Mouse (Mus musculus) C2C12 (cell line): ENCODE measurements around the gene Cenpe. TPM values are rescaled to one million over a fixed set of nuclear protein-coding genes. Genes with fewer than 3 reads are reported as not detected.

Source experiments
- H3K27me3 ChIP-seq: one replicate; pipeline ENCODE4 v1.6.1; 2011; ENCODE audit not compliant: control insufficient read depth, insufficient read depth, insufficient read length
- H3K36me3 ChIP-seq: one replicate; pipeline ENCODE4 v1.6.1; 2011; ENCODE audit not compliant: control insufficient read depth, insufficient read depth
- H3K4me3 ChIP-seq: one replicate; pipeline ENCODE4 v1.5.1; 2011; ENCODE audit warnings: mild to moderate bottlenecking, control low read depth; ENCODE audit not compliant: poor library complexity, insufficient read depth, severe bottlenecking
- H3K79me2 ChIP-seq: one replicate; pipeline ENCODE4 v1.6.1; 2011; ENCODE audit not compliant: control insufficient read depth, insufficient read depth
- H3K79me3 ChIP-seq: one replicate; pipeline ENCODE4 v1.6.1; 2011; ENCODE audit warnings: low read depth, control low read depth
- H3ac ChIP-seq: one replicate; pipeline ENCODE3; 2011; ENCODE audit warnings: low read depth; ENCODE audit not compliant: control insufficient read depth, insufficient read length
- CEBPB ChIP-seq: IDR thresholded peaks from one replicate; pipeline ENCODE4 v1.6.1; 2011; ENCODE audit warnings: low read depth, mild to moderate bottlenecking, control low read depth, moderate library complexity
- CTCF ChIP-seq: IDR thresholded peaks from one replicate; pipeline ENCODE4 v1.5.1; 2011; ENCODE audit not compliant: control insufficient read depth, insufficient read depth, insufficient read length
- FOSL1 ChIP-seq: IDR thresholded peaks from one replicate; pipeline ENCODE4 v1.8.0; 2011; ENCODE audit warnings: mild to moderate bottlenecking, low read length; ENCODE audit not compliant: poor library complexity, insufficient read depth, severe bottlenecking
- MAX ChIP-seq: IDR thresholded peaks from one replicate; pipeline ENCODE4 v1.6.1; 2011; ENCODE audit warnings: mild to moderate bottlenecking, control low read depth
- MYOD1 ChIP-seq: IDR thresholded peaks from one replicate; pipeline ENCODE4 v1.6.1; 2011; ENCODE audit warnings: low read depth; ENCODE audit not compliant: control insufficient read depth, insufficient read length
- MYOG ChIP-seq: IDR thresholded peaks from one replicate; pipeline ENCODE4 v1.6.1; 2011; ENCODE audit not compliant: control insufficient read depth, insufficient read length; ENCODE audit errors: extremely low read depth
- USF1 ChIP-seq: IDR thresholded peaks from one replicate; pipeline ENCODE4 v1.6.1; 2011; ENCODE audit warnings: low read depth, mild to moderate bottlenecking, control low read depth, moderate library complexity
- polyA plus RNA-seq: library from polyadenylated mRNA; unstranded; fragments of >200 nt; fragmentation: generic; extraction: Trizol; gene quantifications from one replicate; pipeline ENCODE4 v1.2.1, GENCODE M21; 2012; ENCODE audit warnings: missing spikeins

The Cenpe gene
- polyA plus RNA-seq, 1 experiment, result 7.9 TPM

- peaks cover 93% of the 10 kb centered on the region for H3K36me3 ChIP-seq
- no peak overlapping the region for H3ac ChIP-seq
- no peaks in the 10 kb centered on the region for H3K79me2 ChIP-seq
- H3K27me3 ChIP-seq, result no peaks in the 10 kb centered on the region
- H3K79me3 ChIP-seq, result no peaks in the 10 kb centered on the region
- no peak overlapping the region for H3K4me3 ChIP-seq
- TF ChIP-seq CTCF (no peak), FOSL1 (no peak), CEBPB (no peak), MAX (no peak), MYOD1 (no peak), USF1 (no peak), MYOG (no peak)
Observed at GRCm38 (mm10) chr3:135269391-135269990, 57.2 kb downstream of the Cenpe start.

GRCm38 (mm10) chr3:135272627-135273026 lies 60.3 kb downstream of the Cenpe start:
- no peaks in the 10 kb centered on the region for H3K27me3 ChIP-seq
- no peak overlapping the region for H3K4me3 ChIP-seq
- no peaks in the 10 kb centered on the region for H3K79me2 ChIP-seq
- H3K36me3 ChIP-seq, result peaks cover 62% of the 10 kb centered on the region
- TF ChIP-seq MAX (no peak), MYOG (no peak), CTCF (no peak), FOSL1 (no peak), USF1 (no peak), CEBPB (no peak), MYOD1 (no peak)
- H3K79me3 ChIP-seq, result no peaks in the 10 kb centered on the region
- no peak overlapping the region for H3ac ChIP-seq

GRCm38 (mm10) chr3:135273047-135273446 lies 60.7 kb downstream of the Cenpe start:
- H3K4me3 ChIP-seq, result no peak overlapping the region
- TF ChIP-seq MYOG (no peak), CTCF (no peak), USF1 (no peak), FOSL1 (no peak), MYOD1 (no peak), MAX (no peak), CEBPB (no peak)
- no peaks in the 10 kb centered on the region for H3K27me3 ChIP-seq
- no peak overlapping the region for H3ac ChIP-seq
- no peaks in the 10 kb centered on the region for H3K79me3 ChIP-seq
- H3K79me2 ChIP-seq, result no peaks in the 10 kb centered on the region
- peaks cover 58% of the 10 kb centered on the region for H3K36me3 ChIP-seq

GRCm38 (mm10) chr3:135280160-135280559 lies 67.8 kb downstream of the Cenpe start:
- no peaks in the 10 kb centered on the region for H3K79me2 ChIP-seq
- H3K27me3 ChIP-seq, result no peaks in the 10 kb centered on the region
- H3ac ChIP-seq, result no peak overlapping the region
- no peaks in the 10 kb centered on the region for H3K36me3 ChIP-seq
- H3K4me3 ChIP-seq, result no peak overlapping the region
- H3K79me3 ChIP-seq, result no peaks in the 10 kb centered on the region
- TF ChIP-seq FOSL1 (no peak), CTCF (no peak), MYOD1 (no peak), USF1 (no peak), CEBPB (no peak), MAX (no peak), MYOG (no peak)

GRCm38 (mm10) chr3:135280669-135281415 lies 68.5 kb downstream of the Cenpe start, which contains the start of gene Bdh2:
Gene Bdh2 (plus strand): TSS chr3:135281221.
- TF ChIP-seq FOSL1 (no peak), USF1 (peak; percentile 47), MYOG (no peak), CTCF (peak; percentile 41)
- no peaks in the 10 kb centered on the region for H3K36me3 ChIP-seq
- H3K79me3 ChIP-seq, result no peaks in the 10 kb centered on the region
- H3K27me3 ChIP-seq, result no peaks in the 10 kb centered on the region
- no peak within 1 kb of the TSS for H3K4me3 ChIP-seq
- H3ac ChIP-seq, result no peak within 1 kb of the TSS
- H3K79me2 ChIP-seq, result no peaks in the 10 kb centered on the region

GRCm38 (mm10) chr3:135281701-135282100 lies 69.4 kb downstream of the Cenpe start:
- Histone ChIP-seq H3K79me2 (no peaks in the 10 kb centered on the region), H3K36me3 (no peaks in the 10 kb centered on the region), H3K79me3 (no peaks in the 10 kb centered on the region), H3ac (no peak overlapping the region), H3K27me3 (no peaks in the 10 kb centered on the region), H3K4me3 (no peak overlapping the region)
- TF ChIP-seq FOSL1 (no peak), MYOG (no peak), MAX (no peak)
